Mouse (Mus musculus): Measurements from ENCODE around the gene Arnt2. TPM values are rescaled to one million over a fixed set of nuclear protein-coding genes. Genes with fewer than 3 reads are reported as not detected.

The Arnt2 gene
- 10 to 100 TPM; 24.0 to 27.3 TPM for total RNA-seq (2021)
- long read RNA-seq, experiment 1, full-length matches to known transcripts = 2 of 15 reads
- long read RNA-seq, experiment 1, partial matches to known transcripts = 1 of 15 reads
- long read RNA-seq, experiment 1, other reads (novel, unspliced or antisense) = 12 of 15 reads
- long read RNA-seq, experiment 2, partial matches to known transcripts = 0 of 6 reads
- long read RNA-seq, experiment 2, other reads (novel, unspliced or antisense) = 6 of 6 reads

DNA sequence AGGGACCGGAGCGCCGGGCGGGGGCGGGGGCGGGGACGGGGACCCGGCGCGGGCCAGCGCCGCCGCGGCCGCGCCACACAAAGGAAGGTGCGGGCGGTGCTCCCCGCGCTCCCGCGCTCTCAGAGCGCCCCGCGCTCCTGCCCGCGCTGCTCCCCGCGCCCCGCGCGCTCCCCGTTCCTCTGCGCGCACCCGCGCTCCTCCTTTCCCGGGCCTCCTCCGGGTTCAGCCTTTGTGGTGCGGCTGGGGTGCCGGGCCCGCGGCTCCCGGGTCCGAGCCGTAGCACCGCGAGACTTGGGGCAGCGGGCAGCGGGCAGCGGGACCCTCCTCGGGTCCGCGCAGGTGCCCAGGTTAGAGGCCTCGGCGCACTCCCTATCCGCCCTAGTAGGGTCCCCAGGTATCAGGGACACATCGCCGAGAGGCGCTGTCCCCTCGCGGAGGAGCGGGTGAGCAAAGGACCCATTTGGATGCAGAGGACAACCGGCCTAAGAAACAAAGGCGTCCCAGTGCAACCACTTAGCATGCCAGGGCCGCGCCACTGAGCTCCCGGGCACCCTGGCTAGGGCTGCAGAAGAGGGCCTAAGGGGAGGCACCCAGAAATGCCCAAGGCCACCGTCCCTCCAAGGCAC is at the start of gene Arnt2:
Gene Arnt2, minus strand, starts transcription at position 281 of the 626 bp plus-strand sequence.
- peak; percentile 46 to 59 for DNase-seq

DNA sequence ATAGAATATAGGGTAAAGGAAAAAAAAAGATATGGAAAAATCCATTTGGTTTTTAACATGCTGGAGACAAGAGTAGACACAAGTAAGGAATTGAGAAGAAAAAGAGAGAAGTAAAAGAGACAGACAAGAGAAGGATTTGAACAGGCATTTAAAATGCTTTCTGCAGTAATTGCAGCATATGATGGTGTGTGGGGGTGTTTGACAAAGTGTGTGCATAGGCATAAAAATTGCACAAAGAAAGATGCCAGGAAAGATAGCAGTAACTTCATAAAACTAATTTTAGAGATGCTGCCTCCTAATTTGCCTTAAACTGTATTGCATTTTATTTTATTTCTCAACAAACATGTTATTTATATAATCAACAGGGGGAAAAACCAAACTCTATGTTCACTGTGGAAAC is 41.7 kb upstream of the Arnt2 start:
- no peak for DNase-seq

DNA sequence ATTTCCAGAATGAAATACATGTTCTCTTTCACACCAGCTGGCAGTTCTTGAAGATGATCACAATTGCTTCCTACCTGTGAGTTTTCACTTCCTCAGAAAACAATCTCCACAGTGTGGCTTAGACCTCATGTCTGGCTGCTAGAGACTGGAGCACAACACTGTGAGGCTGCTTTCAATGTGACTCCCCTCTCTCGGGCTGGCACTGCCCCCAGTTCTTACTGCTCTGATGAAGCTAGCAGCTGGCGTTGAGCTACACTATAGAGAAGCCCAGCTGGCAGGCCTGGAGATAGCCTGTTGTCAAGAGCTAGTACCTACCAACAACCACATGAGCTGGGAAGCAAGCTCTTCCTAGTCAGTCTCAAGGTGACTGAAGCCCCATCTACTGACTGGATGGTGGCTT is 39.1 kb upstream of the Arnt2 start:
- no peak for DNase-seq

DNA sequence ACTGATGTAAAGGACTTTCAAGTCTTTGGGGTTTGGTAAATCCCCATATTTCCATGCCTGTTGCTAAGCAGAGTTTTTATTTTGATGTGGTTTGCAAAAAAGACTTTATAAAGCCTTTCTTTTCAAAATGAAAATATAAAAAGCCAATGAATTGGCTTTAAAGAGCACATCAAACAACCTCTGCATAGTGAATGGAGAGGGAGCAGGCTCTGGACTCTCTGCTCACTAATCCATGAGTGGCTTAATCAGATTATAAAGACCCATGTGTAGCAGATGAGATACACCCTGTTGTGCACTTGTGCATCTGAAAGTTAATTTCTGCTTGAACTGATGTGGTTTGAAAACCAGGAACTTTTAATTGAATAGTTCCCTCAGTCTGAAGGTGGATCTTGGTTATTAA is 38.5 kb upstream of the Arnt2 start:
- DNase-seq = no peak

DNA sequence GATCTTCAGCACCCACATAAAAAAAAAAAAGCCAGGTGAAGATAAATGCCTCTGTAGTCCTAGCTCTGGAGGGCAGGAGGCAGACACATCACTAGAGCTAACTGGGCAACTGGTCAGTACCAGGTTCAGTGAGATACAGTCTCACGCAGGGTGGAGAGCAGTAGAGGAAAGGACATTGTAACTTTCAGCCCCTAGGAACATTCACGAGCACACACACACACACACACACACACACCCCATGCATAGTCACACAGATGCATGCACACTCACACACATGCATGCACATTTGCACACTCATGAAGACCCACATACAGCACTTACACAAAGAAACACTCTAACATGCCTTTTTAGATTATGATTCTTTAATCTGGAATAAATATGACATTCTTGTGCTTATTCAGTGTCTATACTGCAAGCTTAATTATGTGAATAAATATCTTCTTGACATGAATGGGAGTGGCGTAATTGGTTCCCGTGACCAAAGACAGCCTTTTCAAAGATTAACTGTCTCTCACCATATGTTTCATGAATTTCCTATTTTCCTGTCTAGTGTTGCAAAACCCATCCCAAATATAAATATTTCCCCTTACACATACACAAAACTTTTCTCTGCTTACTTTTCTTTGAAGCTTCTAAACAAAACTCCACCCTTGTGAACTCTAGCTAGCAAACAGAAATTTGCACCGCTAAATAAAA is 37.9 kb upstream of the Arnt2 start:
- DNase-seq = no peak

DNA sequence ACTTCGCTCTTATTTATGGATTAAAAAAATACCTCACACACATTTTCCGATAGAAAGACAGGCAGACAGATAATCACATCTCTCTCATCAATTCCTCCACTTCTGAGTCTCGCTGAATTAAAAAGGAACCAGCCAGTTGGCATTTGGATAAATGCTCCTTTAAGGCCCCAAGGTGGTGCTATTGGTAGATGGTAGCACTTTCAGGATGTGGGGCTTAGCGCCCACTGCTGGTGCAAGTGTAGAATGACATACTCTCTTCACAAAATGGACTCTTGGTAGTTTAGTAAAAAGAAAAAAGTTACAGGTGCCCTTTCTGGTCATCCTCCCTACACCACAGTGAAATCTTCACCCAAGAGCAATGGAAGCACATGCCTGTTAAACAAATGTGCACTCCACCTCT is 37.1 kb upstream of the Arnt2 start:
- DNase-seq = peak; percentile 65 to 66

DNA sequence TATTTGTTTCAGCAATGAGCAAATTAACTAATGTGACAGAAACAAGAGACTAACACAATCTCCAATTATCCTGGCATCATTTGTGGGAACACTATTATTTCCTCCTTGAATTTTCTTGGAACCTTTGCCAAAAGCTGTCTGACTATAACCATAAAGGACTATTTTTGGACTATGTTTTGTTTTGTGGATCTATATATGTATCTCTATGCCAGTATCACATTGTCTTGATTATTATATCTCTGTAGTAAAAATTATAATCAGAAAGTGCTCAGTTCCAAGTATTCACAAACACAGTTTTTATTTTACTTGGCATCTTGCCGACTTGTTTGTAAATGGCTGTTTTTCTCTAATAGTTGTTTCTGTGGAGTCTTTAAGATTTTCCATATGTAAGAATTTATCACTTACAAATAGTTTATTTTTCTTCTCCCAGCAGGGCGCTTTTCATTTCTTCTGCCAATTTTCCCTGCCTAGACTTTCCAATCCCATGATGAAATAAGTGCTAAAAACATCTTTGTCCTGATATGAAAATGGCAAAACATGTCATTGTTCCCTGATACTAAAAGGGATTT is 32.5 kb upstream of the Arnt2 start:
- DNase-seq = no peak

DNA sequence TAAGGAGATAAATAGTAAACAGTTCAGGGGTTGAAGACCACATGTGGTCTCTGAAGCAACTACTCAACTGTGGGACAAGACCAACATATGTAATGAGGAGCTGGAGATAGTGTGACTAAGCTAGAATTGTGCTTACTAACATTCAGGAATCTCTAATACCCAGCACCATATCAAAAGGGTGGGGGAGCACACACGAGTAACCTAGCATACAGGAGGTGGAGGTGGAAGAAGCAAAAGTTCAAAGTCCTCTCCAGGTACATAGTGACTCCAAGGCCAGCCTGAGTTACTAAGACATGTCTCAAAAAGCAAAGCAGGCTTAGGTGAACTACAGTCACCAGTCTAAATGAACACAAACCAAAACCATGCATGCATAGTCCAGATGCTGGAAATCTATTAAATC is 29.6 kb upstream of the Arnt2 start:
- DNase-seq = no peak

DNA sequence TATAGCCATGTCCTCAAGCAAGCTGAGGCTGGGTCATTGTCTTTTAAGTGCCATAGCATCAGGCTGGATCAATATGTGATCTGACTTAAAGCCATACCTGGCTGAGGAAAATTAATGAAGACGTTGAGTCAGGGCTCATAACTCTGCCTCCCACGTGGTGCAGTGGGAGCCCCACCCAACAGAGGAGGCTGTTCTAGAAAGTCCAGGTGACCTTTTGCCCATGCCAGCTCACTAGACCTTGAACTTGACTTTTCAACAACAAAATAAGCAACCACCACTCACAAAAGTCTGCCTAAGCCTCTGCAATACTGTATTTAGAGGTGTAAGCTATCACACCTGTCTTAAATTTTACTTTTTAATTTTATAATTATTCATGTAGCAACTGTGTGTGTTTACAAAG is 24.9 kb upstream of the Arnt2 start:
- no peak for DNase-seq

DNA sequence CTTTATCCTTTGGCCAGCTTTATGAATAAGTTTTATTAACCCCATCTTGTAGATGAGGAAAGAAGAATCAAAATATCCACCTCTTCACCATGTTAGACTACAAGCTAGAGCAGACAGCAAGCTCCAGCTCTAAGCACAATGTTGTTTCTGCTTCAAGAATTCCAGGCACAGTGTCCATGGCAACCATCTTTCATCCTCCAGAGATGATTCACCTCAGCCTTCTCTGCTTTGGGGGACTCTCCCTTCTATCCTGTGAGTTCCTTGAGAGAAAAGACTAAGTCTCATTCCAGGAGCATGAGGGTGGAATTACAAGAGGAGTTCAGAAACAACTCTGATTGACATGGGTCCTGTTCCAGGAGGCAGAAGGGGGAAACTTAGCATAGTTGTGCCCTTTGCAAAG is 22.2 kb upstream of the Arnt2 start:
- no peak for DNase-seq

DNA sequence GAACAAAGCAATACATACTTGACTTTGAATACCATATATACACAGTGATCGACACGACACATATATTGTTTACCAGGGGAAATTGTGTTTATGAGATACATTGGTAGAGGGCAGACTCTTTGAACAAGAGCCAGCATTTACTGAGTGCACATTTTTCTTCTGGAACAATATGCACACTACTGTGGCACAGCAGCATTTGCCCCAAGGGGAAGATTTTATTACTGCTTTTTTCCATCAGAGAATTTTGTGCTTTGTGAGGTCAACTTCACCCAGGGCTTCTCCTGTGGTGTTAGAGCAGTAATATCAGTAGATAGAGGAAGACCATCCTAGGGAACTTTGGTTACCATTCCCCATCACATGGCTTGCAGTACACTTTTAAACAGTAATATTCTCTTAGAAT is 17.2 kb upstream of the Arnt2 start:
- DNase-seq = no peak

DNA sequence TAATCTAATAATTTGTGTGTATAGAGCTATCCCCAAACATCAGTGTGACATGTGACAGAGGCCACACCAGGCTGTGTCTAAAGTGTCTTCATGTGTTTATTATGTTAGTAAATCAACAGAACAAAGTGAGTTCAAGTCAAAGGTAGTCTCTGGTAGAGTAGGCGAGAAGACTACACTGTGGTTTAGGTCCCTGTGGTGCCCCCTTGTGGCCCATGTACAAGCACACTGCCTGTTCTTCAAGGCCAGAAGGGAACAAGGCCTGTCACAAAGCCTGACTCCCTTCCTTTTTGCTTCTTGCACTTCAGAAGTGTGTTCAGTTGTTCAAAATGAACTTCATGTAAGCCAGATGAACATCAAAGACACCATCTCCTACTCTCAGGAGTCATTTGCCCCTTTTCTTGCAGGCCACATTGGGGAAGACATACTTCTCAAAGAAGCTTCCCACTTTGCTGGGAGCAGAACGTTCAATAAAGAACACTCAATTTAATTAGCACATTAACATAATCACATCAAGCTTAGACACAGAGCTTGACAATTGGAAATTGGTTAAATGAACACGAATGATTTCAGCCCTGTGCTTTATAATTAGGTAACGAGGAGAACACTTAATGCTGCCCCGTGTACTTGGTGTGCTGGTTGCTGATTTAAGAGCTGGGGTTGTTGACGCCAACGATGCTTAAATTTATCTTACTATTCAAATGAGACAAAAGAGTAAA is 14.9 kb upstream of the Arnt2 start:
- peak; percentile 32 to 60 for DNase-seq

DNA sequence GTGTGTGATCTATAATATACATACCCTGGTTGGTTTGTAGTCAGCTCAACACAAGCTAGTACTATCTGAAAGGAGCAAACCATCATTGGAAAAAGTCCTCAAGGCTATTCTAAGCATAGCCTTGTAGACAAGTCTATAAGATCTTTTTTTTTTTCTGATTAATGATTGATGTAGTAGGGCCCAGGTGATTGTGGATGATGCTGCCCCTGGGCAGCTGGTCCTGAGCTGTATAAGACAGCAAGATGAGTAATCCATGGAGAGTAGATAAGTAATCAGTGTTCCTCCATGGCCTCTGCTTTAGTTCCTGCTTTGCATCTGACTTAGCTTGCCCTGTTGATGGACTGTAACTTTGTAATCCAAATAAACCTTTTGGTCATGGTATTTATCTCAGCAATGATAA is 11.8 kb upstream of the Arnt2 start:
- DNase-seq = no peak

DNA sequence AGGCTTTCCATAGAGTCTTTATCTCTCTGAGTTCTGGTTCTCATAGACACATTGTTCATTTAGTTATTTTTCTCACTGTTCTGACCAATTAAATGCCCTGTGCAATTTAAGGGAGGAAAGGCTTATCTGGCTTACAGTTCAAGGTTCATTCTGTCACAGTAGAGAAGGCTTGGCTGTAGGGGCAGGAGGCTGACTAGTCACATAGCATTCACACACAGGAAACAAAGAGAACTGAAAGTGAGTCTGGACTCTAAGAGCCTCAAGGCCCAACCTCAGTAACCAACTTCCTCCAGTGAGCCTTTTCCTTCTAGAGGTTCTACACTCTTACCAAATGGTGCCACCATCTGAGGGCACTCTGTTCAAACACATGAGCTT is 11.3 kb upstream of the Arnt2 start:
- DNase-seq = no peak

DNA sequence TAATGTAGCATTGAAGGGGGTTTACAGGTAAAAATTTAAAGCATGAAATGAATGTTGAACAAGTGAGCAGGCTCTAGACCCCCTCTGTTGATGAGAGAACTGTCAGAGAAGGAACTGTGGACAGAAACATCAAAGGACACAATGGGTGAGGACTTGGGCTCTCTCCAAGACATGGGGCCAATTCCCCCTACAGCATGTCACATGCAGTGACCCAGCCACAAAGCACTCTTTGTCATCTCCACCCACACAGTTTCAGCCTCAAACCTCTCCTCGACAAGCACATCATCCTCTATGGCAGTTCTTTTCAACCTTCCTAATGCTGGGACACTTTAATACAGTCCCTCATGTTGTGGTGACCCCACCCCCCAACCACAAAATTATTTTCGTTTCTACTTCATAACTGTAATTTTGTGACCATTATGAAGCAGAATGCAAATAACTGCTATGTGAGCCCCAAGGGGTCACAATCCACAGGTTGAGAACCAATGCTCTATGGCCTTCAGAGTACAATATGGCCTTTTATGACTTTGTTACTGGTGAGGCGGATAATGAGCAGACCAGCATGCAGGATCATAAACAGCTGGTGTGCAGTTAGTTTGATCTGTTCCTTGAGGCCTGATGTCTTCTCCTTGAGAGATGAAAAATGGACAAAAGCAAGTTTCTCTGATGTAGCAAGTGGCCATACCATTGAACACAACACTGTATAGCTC is 10.8 kb upstream of the Arnt2 start:
- DNase-seq = no peak

DNA sequence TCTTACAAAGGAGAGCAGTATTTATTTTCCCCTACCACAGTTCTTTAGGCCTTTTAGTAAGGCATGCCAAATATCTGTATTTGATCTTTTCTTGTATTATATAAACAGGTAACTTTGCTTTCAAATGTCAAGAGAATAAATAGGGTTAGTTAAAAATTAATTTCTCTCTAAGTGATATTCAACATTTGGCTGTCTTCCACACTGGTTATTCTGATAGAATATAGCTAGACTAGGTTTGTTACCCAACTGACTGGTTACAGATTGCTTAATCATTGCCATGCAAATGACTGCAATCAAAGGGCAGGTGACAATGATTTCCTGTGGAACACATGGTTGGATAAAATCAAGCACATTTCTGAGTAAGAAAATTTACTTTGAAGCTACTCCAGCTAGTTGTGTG is 7.5 kb upstream of the Arnt2 start:
- no peak for DNase-seq

DNA sequence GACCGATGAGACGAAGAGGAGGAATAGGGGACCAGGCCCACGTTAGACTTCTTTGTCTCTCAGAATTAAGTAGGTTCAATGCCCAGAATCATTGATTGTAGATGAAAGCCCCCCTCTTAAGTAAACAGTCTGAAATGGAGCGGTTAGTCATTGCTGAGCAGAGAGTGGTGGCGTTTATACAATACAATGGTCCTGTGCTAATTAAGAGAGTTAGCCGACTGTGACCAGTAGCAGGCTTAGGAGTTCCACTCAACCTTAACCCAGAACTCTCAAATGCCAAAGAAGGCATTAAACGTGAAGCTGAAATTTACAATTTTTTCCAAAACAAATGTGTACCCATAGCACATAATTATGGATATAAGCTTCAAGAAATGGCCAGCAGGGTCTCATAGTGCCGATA is 2.6 kb upstream of the Arnt2 start:
- no peak for DNase-seq

DNA sequence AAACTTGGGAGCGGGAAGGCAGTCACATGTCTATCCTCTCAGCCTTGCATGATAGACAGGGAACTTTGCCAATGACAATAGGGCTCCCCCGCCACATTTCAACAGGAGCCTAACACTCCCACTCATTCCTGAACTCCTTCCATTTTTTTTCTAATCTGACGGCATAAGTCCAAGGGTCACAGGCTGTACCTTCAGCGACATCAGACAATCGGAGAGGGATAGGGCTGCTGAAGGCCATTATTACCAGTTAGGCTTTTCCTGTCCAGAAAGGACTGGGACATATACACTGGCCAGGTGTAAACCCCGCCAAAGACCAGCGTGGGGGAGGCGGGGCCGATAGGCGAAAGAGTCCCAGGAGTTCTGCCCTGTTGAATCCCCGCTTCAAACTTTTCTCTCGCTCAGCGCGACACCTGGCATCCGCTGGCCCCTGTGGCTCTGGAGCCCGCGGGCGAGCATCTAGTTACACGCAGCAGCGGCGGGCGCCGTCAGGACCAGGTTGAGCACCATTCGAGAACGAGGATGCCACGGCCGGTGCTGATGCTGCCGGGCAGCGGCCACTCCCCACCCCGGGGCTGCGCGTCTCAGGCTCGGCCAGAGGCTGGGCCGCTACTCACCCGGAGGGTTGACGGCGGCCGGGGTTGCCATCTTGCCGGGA is 608 bp downstream of the Arnt2 start:
- peak; percentile 27 to 52 for DNase-seq

DNA sequence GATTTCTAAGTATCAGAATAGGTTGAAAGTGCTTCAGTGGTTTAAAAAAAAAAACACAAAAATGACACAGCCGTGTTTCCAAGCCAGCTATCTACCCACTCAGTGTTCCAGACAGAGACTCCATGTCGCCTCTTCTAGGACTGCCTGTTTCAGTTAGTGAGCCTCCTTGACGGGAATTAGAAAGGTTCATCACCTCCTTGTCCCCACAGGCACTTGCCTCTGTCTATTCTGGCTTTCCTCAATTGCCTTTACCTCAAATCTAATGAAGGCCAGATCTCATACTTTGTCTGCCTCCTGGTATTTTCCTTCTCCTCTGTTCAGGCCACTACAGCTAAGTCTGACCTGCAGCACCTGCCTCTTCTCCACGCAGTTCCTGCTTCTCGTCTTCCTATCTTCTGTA is 1.7 kb downstream of the Arnt2 start:
- DNase-seq = no peak

DNA sequence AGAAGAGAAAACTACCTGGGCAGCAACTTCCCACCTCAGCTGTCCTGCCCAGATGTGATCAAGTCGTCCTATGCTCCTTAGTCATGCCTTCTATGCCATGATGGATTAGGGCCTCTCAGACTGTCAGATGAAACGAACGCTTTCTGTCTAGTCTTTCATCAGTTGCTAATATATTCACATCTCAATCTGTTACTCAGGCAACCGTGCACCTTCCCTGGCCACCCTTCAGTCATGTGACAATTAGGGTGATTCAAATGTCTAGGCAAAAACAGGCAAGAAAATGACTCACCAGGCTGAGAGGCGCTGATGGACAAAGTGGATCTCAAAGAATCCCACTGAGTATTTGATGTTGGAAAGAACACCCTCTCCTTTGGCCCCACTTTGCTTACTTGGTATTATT is 6.6 kb downstream of the Arnt2 start:
- DNase-seq = no peak

DNA sequence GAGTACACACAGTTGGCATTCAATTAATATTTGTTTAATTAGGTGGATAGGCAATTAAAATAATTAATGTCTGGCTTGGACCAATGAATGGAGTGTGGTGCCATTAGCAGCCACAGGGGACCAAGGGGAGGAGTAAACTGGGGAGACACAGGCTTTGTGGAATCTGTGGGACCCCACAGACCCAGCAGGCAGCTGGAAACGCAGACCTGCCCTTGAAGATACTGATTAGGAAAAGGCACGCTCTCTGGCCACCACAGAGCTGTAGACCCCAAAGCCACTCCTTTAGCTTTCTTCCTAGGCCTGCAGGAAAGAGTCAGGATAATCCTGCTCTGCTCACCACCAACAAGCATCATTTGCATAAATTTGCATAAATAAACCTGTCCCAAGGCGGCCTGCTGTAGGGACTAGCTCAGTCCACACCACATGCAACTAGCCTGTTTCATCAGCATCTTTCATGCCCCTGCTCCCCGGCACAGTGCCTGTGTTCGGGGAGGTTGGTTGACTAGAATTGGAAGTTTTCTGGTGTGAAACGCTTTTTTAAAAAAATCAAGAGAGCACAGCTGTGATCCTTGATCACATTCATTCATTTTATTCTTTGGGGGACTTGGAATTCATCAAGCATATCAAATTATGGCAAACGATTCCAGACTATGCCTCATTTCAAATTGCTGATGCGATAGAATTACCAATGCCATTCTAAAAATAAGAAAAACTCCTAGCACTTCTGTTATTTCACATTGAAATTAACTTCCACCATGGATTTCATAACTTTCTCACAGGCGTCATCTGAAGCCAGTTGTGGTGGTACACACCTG is 8.1 kb downstream of the Arnt2 start:
- no peak for DNase-seq
